Mouse (Mus musculus) hindbrain, embryonic 12.5 days (tissue): Measurements from ENCODE around the gene Pink1. TPM values are rescaled to one million over a fixed set of nuclear protein-coding genes. Genes with fewer than 3 reads are reported as not detected.

Experiments
- ATAC-seq: fragments of 200-750 bp; cut with Nextera tagmentation; 2 replicates; pipeline ENCODE4 v1.8.0; 2017; ENCODE audit warnings: moderate TSS enrichment; ENCODE audit not compliant: low FRiP score
- H3K27ac ChIP-seq: fragments of 300-500 bp; sonication (generic); 2 replicates; pipeline ENCODE4 v1.5.1; 2016; ENCODE audit warnings: mild to moderate bottlenecking
- H3K27me3 ChIP-seq: fragments of 300-500 bp; sonication (generic); 2 replicates; pipeline ENCODE4 v1.6.1; 2016; ENCODE audit warnings: mild to moderate bottlenecking
- H3K36me3 ChIP-seq: fragments of 300-500 bp; sonication (generic); 2 replicates; pipeline ENCODE4 v1.6.1; 2016; ENCODE audit warnings: mild to moderate bottlenecking
- H3K4me1 ChIP-seq: fragments of 300-500 bp; sonication (generic); 2 replicates; pipeline ENCODE4 v1.6.1; 2016
- H3K4me2 ChIP-seq: fragments of 300-500 bp; sonication (generic); replicated peaks from 2 replicates; pipeline ENCODE4 v1.6.1; 2016; ENCODE audit warnings: mild to moderate bottlenecking
- H3K4me3 ChIP-seq: fragments of 300-500 bp; sonication (generic); 2 replicates; pipeline ENCODE4 v1.5.1; 2016; ENCODE audit warnings: mild to moderate bottlenecking
- H3K9ac ChIP-seq: fragments of 300-500 bp; sonication (generic); 2 replicates; pipeline ENCODE4 v1.6.1; 2016; ENCODE audit warnings: mild to moderate bottlenecking, moderate library complexity
- H3K9me3 ChIP-seq: fragments of 300-500 bp; sonication (generic); replicated peaks from 2 replicates; pipeline ENCODE4 v1.6.1; 2016; ENCODE audit warnings: mild to moderate bottlenecking
- WGBS: fragments of 180-500 bp; shearing (Covaris S2); methylation state at CpG from one replicate; pipeline ENCODE4 v1.1.7; 2016; 5-methylcytosine and 5-hydroxymethylcytosine counted together
- microRNA-seq: library from miRNA; unstranded; fragments of <30 nt; microRNA quantifications from one replicate; pipeline ENCODE4, GENCODE M21; 2017
- polyA plus RNA-seq: library from polyadenylated mRNA; unstranded; fragments of >200 nt; fragmentation: Nextera tagmentation; extraction: Ambion mirVana; gene quantifications from 2 replicates; pipeline ENCODE4 v1.2.1, GENCODE M21; 2016

The Pink1 gene
- polyA plus RNA-seq, 1 experiment from 2014 or later = 79.8 TPM

GRCm38 (mm10) chr4:138278346-138278745 lies 47.8 kb downstream of the Pink1 start:
- H3K27me3 ChIP-seq = no peaks in the 10 kb centered on the region
- no peak overlapping the region for H3K27ac ChIP-seq
- H3K4me1 ChIP-seq = no peaks in the 10 kb centered on the region
- WGBS = 77% methylated on average over 7 of the region's 7 CpGs
- no peaks in the 10 kb centered on the region for H3K9me3 ChIP-seq
- H3K9ac ChIP-seq = no peak overlapping the region
- no peaks in the 10 kb centered on the region for H3K36me3 ChIP-seq
- H3K4me2 ChIP-seq = no peak overlapping the region
- no peak overlapping the region for H3K4me3 ChIP-seq
- no peak for ATAC-seq

GRCm38 (mm10) chr4:138272011-138272997 lies 53.8 kb downstream of the Pink1 start:
- H3K4me1 ChIP-seq = peaks cover 3% of the 10 kb centered on the region; the same call in 1 of the 2 replicates
- no peak for ATAC-seq
- H3K4me2 ChIP-seq = no peak overlapping the region

GRCm38 (mm10) chr4:138267869-138268268 lies 58.2 kb downstream of the Pink1 start:
- 95% methylated on average over 10 of the region's 10 CpGs for WGBS

More at GRCm38 (mm10) chr4:138272011-138272997, 53.8 kb downstream of the Pink1 start:
- Histone ChIP-seq H3K9ac (no peak overlapping the region), H3K9me3 (no peaks in the 10 kb centered on the region), H3K27ac (no peak overlapping the region), H3K4me3 (no peak overlapping the region), H3K27me3 (no peaks in the 10 kb centered on the region), H3K36me3 (no peaks in the 10 kb centered on the region)
- WGBS = 72% methylated on average over 14 of the region's 14 CpGs

More at GRCm38 (mm10) chr4:138267869-138268268, 58.2 kb downstream of the Pink1 start:
- H3K36me3 ChIP-seq = no peaks in the 10 kb centered on the region
- no peak overlapping the region for H3K27ac ChIP-seq
- no peak for ATAC-seq
- peaks cover 4% of the 10 kb centered on the region; the same call in 1 of the 2 replicates for H3K4me1 ChIP-seq
- H3K27me3 ChIP-seq = peaks cover 13% of the 10 kb centered on the region
- no peak overlapping the region for H3K4me2 ChIP-seq
- no peak overlapping the region for H3K4me3 ChIP-seq
- no peak overlapping the region for H3K9ac ChIP-seq
- H3K9me3 ChIP-seq = no peaks in the 10 kb centered on the region

Small RNAs within 50 kb of the gene (microRNA-seq; reads per million reads assigned to microRNA genes)
- gene Gm27646 = not detected
- 2.4 reads per million for gene Mir7019

Other genes starting within 250 kb of the Pink1 start
- 202 and 220 TPM in 2 replicates for gene Hp1bp3, start 110.0 kb downstream of the Pink1 start, polyA plus RNA-seq
- gene Sh2d5, start 75.9 kb downstream of the Pink1 start, polyA plus RNA-seq = 5.3 and 5.4 TPM in 2 replicates
- 1.4 and 1.5 TPM in 2 replicates for gene Kif17, start 75.9 kb downstream of the Pink1 start, polyA plus RNA-seq
- gene Ddost, start 21.6 kb downstream of the Pink1 start, polyA plus RNA-seq = 243 and 250 TPM in 2 replicates
- 3.4 and 4.4 TPM in 2 replicates for gene Cda, start 41.7 kb upstream of the Pink1 start, polyA plus RNA-seq
- 0.69 and 1.2 TPM in 2 replicates for gene Fam43b, start 70.2 kb upstream of the Pink1 start, polyA plus RNA-seq
- 16.1 and 22.3 TPM in 2 replicates for gene Mul1, start 108.4 kb upstream of the Pink1 start, polyA plus RNA-seq
- 7.9 TPM in 2 replicates for gene Camk2n1, start 128.0 kb upstream of the Pink1 start, polyA plus RNA-seq